ENCODE assay signal across 9 mouse cellular contexts in genomic region chr17:80683821-80684576, GRCm38 (mm10). TPM values are rescaled to one million over a fixed set of nuclear protein-coding genes. Genes with fewer than 3 reads are reported as not detected.
A peak's percentile ranks its signal among the peaks of the same experiment; 100 is the strongest.
DNase-seq lines count a peak whose midpoint lies in the region; ATAC-seq lines count a peak whose summit lies in the region.
"Had no signal": no experiment of that assay in that cellular context is flagged by ENCODE, and none has a peak within 500 bp of the region (broad histone marks: within the 10 kb centered on the region; RNA-seq: fewer than 3 reads in every experiment).

No protein-coding gene starts in this region.

- no peak for ATAC-seq in heart, embryonic 12.5 days (ENCODE audit: insufficient number of reproducible peaks, low FRiP score)
- 0 out of 2 replicates have a peak, but pooled peaks have one; percentile 19 for ATAC-seq in monocyte, adult 5-6 weeks (replicated peaks; ENCODE audit: insufficient number of reproducible peaks, low FRiP score, low TSS enrichment, poor library complexity, severe bottlenecking)

- peaks cover 28% of the 10 kb centered on the region for H3K4me1 ChIP-seq in heart, embryonic 12.5 days (replicated peaks)
- H3K4me1 ChIP-seq: megakaryocyte, embryonic 14.5 days had no signal

- H3K4me3 ChIP-seq in heart, embryonic 12.5 days, result no peak overlapping the region
- H3K4me3 ChIP-seq: megakaryocyte, embryonic 14.5 days had no signal

- H3K4me2 ChIP-seq in heart, embryonic 12.5 days, result no peak overlapping the region

- H3K9me3 ChIP-seq in heart, embryonic 12.5 days (replicated peaks), result no peaks in the 10 kb centered on the region
- H3K9me3 ChIP-seq: megakaryocyte, embryonic 14.5 days had no signal

- H3K36me3 ChIP-seq in heart, embryonic 12.5 days, result 0 out of 2 replicates have a peak, but pooled peaks cover 3% of the 10 kb centered on the region

- 0 out of 2 replicates have a peak overlapping the region, but pooled peaks have one; percentile 22 for H3K27ac ChIP-seq in heart, embryonic 12.5 days (ENCODE audit: poor library complexity, severe bottlenecking)

- DNase-seq in heart, adult 11 months, result peak; percentile 83
- DNase-seq in heart, postnatal 25 days (ENCODE audit: low spot score), result no peak
- peak; percentile 23 for DNase-seq in ZHBTc4 (ENCODE audit: low read depth, low spot score)
- DNase-seq in kidney, postnatal 25 days, result peak; percentile 58 to 75
- DNase-seq in urinary bladder, postnatal 36 days (ENCODE audit: low spot score in 2 of 2), result no peak
- no peak for DNase-seq in spleen, postnatal 14 days (ENCODE audit: low spot score in 2 of 2)

- no peak overlapping the region for H3K9ac ChIP-seq in heart, embryonic 12.5 days

- 46% methylated on average over 6 of the region's 6 CpGs for WGBS in heart, embryonic 12.5 days

- no peaks in the 10 kb centered on the region for H3K27me3 ChIP-seq in heart, embryonic 12.5 days (replicated peaks)
- H3K27me3 ChIP-seq: megakaryocyte, embryonic 14.5 days had no signal

- intact Hi-C loops in heart, postnatal 25 days (cut with DNase I), result loop anchor here (2.0 to 10.0 kb wide), 5 partner anchors 41 to 331 kb away; no protein-coding TSS in a partner anchor

RNA-seq across cellular contexts. Expression of gene Map4k3, which starts 44.3 kb away (rescaled TPM):
- 10 to 100 TPM; 24.0 to 24.4 TPM for total RNA-seq in heart, postnatal 25 days (2021)
- 25.0 and 25.8 TPM in 2 replicates for polyA plus RNA-seq in heart, embryonic 12.5 days (2016; fragmentation: Nextera tagmentation; extraction: Ambion mirVana)
- 26.7 to 39.3 TPM (median 27.8 TPM) in 3 replicates for total RNA-seq in monocyte, adult 5-6 weeks (2017)

Comparison
In these comparisons a context has a peak if more than half of its experiments do, and no peak if none do; other contexts are left out.
1. DNase-seq: peak in heart, adult 11 months (single experiment), ZHBTc4 (single experiment) and kidney, postnatal 25 days (2 of 2); none in heart, postnatal 25 days (single experiment), urinary bladder, postnatal 36 days (0 of 2) and spleen, postnatal 14 days (0 of 2).